Mouse (Mus musculus) stomach, postnatal 0 days (tissue): ENCODE measurements around the gene Olfr93.

ENCODE experiments used
- CTCF ChIP-seq: IDR thresholded peaks from 2 replicates; pipeline ENCODE4 v1.5.1; 2016; ENCODE audit warnings: antibody characterized with exemption, low read depth, mild to moderate bottlenecking, moderate library complexity
- EP300 ChIP-seq: optimal IDR thresholded peaks from 2 replicates; pipeline ENCODE3; 2016; ENCODE audit warnings: antibody characterized with exemption

- TF ChIP-seq EP300 (no peak), CTCF (no peak)
Measured at GRCm38 (mm10) chr17:37203917-37204236, 42.6 kb upstream of the Olfr93 start.
